Mouse (Mus musculus): Measurements from ENCODE around the gene Rnf103.
"Not testable (repeated sequence)": the region's sequence is repeated elsewhere in the genome, so short reads cannot be mapped to it uniquely, and the experiment has no call there.

Gene Rnf103

DNA sequence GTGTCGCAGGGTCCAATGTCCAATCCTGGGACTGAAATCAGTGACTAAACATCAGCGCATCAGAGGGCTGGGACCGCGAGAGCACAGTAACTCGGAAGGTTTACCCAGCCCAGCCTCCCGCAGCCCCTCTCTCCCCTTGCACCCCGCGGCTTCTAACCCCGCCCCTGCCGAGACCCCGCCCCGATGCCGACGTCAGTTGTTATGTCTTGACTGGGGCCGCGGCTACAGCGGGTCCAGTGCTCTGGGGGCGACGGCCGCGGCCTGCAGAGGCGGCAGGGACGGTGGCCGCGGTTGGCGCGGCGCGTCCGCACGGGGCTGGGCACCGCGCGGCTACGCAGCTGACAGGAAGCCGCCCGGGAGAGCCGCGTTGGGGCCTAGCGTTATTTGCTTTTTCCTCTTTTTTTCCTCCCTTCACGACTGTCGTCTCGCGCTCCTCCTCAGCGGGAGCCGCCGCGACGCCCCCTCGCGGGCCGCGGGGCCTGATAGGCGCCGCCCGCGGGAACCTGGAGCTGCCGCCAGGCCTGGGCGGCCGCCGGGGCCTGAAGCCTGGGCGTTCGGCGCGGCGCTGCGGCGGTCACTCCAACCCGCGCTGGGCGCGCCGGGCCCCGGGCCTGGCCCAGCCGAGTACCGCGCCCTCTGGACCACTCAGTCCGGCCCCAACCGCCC, at the start of gene Rnf103:
Rnf103 (plus strand) TSS at position 220 of the 666 bp plus-strand sequence.
- DNase-seq = peak; percentile 93

DNA sequence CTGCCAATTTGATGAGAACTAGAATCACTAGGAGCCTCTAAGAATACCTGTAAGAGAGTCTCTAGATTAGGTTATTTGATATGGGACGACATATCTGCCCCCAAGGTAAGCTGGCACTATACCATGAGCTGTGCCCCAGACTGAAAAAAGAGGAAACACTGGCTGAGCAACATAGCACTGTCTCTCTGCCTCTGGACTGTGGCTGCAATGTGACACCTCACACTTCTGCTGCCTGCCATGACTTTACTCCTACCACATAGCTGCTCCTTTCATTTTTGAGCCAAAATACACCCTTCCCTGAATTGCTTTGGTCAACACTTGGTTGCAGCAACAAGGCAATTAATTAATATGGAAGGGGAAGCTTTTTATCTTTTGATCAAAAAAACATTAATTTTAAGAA, 48.9 kb upstream of the Rnf103 start:
- no peak for DNase-seq

DNA sequence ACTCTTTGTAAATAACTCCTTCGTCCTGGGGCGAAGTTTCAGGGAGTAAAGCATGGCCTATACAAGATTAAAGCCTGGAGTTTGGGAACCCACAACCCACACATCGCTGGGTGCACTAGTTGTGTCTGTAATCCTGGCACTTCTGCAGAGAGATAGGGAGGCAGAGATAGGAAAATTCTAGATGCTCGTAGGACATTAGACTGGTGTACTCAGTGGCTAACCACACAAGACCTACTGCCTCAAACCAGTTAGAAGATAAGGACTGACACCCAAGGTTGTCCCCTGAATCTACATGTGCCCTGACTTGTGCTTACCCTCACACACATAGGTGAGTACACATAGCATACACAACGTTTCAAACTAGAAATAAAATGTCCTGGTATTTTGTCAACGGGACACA, 48.1 kb upstream of the Rnf103 start:
- no peak for DNase-seq

DNA sequence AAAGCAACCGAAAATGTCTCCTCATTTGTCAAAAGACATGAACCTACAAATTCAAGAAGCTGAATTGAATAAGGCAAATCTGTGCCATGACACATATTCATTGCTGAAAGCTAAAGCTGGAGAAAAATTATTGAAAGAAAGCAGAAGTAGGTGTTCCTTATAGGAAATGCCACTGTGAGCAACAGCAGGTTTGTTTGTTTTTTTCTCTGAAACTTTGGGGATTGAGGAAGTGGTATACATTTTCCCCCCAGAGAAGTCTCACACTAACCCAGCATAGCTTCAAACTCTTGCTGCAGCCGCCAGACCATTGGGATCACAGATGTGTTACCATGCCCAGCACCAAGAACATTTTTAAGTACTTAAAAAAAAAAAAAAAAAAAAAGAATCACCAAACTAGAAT, 40.9 kb upstream of the Rnf103 start:
- no peak for DNase-seq

DNA sequence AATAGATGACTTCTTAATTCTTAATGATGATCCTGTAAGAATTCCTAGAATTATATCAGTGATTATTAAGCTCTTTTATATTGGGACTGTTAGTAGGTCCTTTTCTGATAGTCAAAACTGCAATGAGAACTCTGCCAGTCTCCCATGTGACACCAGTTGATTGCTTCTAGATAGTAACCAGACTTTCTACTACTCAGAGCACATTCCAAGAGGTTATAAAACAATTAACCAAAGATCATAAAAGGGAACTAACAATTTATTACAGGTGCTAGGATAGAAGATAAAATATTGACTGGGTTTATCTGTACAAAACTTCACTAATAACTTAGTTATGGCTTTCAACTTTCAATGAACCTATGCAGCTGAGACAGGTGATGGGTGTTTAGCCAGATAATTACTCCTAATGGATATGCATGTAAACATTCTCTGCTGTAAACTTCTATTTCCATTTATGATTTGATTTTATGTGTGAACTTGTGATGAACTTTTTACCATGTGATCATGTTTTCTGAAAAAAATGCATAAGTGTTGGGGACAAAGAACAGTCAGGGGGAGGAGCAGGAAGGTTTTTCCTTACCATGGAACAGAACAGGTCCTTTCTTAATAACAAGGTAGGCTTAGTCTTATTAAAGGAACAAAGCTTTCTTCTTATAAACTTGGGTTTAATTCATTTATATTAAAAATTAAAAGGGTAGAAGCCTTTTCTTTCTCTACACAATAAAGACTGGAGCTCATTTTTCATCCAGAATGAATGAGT, 39.5 kb upstream of the Rnf103 start:
- not testable (repeated sequence) for DNase-seq

DNA sequence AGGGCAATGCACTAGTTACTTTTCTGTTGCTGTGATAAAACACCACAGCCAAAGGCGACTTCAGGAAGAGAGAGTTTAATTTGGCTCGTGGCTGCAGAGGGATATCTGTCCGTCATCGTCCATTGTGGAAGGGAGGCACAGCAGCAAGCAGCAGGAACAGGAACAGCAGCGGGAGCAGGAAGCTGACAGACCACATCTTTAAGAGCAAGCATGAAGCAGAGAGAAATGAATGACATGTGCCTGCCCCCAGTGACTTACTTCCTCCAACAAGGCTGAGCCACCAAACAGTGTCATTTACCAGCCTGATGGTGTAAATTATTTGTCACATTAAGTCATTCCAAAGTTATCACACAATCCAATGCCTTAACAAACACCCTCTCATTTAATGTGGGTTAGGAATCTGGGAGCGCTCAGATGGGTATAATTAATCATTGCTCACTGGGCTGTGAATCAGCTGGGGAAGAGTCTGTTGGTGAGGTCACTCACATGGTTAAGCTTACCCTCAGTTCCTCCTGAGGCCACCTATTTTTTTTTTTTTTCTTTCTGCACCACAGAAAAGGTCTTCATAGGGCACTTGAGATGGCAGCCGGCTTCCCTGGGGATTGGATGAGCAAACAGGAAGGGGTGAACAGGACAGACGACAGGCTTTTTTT, 35.6 kb upstream of the Rnf103 start:
- DNase-seq = no peak

DNA sequence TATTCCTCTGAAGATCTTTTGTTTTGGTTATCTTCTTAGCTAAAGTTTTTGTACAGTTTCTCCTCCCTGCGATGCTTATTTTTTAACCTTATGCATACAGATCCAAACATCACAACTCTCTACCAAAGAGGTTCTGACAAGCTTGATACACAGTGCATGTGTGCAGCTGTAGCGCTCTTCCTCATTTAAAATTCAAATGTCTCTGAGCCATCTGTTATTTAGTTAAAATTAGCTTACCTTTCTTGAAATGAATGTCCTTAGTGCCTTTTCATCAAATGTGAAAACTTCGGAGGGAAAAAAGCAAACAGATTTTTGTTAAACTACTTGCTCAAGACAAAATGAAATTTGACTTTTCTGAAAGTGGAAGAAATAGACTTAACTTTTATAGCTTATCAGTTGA, 28.5 kb upstream of the Rnf103 start:
- no peak for DNase-seq

DNA sequence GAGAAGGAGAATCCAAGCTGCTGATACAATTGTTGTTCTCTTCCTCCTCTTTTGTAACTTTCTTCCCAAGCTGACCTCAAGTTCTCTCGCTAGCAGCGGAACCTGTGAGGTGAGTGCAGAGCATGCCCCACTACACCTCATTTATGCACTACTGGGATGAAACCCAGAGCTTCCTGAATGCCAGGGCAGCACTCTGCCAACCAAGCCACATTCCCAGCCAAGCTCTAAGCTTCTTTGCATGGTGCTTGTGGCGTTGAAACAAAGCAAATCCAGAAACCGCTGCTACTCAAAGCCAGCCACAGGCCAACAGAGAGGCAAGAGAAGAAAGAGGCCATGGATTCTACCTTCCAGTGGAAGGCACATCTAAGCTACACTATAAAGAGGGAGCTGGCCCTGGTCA, 25.9 kb upstream of the Rnf103 start:
- no peak for DNase-seq

DNA sequence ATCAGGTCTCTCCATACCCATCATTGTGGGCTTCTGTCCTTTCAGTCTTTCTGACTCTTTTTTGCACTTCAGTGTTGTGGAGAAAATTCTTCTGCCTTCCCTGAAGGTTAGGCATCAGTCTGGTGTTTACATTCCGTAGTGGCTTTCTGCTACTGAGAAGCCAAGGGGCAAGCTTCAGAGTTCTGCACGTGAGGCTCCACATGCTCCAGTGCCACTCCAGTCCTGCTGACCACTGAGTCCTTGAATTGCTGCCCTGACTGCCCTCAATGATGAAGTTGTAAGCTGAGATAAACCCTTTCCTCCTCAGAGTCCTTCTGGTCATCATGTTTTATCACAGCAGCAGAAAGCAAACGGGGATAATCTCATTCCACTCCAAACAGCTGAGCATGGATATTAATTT, 24.4 kb upstream of the Rnf103 start:
- no peak for DNase-seq

DNA sequence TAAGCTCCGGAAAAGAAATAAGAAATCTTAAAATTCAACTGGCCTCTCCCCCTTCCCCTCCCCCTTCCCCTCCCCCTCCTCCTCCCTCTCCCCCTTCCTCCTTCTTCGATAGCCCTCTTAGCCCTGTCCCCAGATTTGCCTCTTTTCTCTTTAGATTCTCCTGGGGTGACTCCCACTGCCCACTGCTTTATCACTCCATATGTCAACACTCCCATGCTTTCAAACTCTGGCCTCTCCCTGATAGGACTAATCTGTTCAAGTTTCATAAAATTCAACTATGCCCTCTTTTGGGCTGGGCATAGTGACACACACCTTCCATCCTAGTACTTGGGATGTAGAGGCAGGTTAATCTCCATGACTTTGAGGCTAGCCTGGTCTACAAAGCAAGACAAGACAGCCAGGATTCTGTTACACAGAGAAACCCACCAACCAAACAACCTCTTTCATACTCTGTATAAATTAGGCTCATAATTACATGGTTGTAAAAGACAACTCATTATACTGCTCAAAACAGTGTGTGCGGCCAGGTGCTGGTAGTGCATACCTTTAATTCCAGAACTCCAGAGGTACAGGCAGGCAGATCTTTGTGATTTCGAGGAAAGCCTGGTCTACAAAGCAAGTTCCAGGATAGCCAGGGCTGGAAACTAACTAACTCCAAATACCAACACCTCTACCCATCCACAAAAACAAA, 21.7 kb upstream of the Rnf103 start:
- DNase-seq = no peak

DNA sequence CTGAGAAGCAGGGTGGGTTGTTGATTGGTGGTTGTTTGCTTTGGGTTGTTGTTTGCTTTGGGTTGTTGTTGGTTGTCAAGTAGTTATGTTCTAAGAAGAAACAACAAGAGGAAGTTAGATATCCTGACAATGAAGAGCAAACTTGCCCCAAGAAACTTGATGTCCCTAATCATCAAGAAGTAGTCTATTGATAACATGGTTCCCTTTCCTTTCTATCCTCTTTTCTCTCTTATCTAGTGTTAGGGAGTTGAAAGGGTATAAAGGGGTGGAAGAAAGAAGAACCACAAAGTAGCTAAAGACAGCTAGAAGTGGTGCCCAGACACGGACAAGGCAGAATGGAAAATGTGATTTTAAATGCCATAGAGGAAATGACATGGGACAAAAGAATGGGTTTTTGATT, 20.9 kb upstream of the Rnf103 start:
- DNase-seq = no peak

DNA sequence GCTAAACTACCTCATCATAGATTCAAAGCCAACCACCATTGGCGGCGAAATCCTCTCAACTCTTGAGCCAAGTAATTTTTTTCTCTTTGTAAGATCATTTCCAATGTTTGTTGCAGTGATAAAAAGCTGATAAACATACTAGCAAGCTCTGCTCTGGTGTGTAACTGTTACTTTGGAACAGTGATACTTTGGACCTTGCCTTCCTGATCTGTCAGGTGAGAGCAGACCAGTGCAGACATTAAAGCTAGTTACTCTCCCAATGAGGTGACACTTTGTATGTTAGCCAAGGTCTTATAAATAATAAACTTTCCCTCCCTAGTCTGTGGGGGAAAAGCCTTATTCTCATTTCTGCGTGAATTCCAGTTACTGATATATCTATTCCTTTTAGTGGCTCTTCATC, 18.1 kb upstream of the Rnf103 start:
- no peak for DNase-seq

DNA sequence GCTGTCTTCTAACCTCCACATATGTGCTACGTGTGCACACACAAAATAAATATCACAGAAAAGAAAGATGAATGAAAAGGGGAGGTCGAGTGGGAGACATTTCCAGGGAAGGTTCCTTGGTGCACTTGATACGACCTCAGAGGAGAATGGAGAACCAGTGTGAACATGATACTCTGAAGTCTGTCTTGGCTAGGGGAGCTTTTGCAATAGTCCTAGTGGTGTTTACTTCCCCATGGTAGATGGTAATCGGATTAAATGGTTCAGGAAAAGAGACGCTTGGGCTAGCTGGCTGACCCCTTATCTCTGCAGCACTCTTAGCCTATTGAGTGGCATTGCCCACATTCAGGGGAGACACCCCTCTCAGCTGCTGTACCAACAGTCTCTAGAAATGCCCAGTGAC, 16.9 kb upstream of the Rnf103 start:
- no peak for DNase-seq

DNA sequence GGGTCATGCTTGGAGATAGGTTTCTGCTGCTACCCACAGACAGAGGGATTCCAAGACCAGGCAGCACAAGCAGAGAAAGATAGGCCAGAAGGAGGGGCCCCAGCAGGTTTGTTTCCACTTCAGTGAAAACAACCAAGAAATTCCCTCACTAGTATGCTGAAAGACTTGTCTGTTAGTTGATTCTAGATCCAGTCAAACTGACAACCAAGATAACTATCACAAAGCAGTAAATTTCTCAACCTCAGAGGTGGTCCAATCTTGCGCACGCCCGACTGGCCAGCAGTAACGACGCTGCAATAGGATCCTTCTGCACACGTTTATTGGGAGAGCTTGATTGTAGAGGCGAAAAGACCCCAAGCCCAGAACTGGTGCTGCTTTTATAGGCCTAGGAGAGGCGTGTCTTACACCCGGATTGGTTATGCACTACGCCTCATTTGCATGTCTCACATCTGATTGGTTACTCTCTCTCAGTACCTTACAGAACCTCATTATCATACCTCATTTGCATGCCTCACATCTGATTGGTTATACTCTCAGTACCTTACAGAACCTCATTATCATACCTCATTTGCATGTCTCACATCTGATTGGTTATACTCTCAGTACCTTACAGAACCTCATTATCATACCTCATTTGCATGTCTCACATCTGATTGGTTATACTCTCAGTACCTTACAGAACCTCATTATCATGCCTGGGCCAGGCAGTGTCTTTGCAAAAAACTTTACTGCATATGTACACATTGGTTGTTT, 14.7 kb upstream of the Rnf103 start:
- DNase-seq = not testable (repeated sequence)

DNA sequence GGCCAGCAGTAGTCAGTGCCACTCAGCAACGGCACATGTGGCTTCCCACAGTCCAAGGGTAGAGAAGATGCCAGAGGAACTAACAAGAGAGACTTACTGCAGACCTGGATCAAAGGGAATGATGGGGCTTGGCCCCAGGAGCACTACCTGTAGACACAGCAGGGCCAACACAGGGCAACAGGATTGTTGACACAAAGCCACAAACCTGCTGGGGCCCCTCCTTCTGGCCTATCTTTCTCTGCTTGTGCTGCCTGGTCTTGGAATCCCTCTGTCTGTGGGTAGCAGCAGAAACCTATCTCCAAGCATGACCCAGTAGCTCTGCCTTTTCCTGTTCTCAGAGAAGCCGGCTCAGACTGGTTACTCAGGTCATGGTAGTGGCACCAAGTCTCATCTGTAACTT, 14.1 kb upstream of the Rnf103 start:
- DNase-seq = not testable (repeated sequence)

DNA sequence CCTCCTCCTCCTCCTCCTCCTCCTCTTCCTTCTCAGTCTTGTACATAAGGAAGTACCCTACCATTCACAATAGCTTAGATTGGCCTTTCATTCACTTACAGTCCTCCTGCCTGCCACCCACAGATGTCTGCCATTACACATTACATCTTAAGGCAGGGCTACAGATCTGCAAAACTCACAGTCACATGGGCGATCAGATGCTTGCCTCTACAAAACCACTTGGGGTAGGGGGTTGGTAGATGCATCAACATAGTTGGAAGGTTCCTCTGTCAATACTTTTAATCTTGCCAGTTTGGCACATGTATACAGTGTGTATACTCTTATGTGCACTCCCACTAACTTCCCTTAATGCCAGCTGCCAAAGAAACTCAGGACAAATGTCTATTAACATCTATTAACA, 13.6 kb upstream of the Rnf103 start:
- no peak for DNase-seq

DNA sequence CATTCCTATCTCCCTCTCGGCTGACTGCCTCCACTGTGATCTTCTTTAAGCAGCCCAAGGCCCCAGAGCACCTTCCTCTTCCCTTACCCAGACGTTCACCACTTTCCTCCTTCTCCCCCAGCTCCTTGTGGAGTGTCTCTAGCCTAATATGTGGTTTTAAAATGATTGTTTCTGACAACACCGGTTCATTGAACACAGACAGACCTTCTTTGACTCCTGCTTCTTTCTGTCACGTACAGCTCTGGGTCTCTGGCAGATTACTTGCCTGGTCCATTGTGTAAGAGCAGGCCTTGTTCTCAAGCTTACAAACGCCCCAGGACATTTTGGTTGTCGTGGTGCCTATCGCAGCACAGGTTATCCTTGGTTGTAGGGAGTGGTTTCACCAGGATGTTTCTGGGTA, 12.6 kb upstream of the Rnf103 start:
- no peak for DNase-seq

DNA sequence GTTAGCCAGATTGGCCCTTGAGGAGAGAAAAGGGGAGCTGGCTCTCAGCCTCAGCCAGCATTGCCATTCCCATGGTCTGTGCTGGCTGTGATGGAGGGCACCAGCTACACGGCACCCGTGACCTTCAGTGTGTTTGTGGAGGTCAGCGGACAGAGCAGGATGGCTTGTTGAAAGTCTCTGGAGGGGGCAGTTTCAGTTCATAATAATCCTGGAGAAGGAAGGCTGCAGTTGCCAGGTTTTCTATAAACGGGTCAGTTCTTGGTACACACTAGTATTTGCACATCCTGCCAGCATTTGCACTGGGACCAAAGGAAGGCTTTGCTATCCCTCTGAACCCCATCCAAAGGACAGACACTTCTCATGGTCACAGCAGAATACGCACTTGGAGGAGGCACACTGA, 8.4 kb upstream of the Rnf103 start:
- DNase-seq = no peak

DNA sequence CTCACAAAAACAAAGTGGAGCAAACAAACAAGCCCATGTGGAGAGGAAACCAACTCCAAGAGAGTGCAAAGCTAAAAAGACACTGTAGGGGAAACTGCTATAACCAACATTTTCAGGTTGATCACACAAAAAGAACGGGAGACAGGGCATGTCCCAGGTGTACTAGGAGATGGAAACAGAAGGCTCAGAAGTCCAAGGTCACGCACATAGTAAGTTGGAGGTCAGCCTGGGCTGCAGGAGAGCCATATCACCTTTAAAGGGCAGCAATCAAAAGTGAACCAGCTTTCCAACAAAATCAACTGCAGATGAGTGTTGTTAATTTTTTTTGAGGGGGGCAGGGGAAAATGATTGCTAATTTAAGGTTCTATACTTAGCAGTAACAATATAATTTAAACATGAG, 7.5 kb upstream of the Rnf103 start:
- DNase-seq = no peak

DNA sequence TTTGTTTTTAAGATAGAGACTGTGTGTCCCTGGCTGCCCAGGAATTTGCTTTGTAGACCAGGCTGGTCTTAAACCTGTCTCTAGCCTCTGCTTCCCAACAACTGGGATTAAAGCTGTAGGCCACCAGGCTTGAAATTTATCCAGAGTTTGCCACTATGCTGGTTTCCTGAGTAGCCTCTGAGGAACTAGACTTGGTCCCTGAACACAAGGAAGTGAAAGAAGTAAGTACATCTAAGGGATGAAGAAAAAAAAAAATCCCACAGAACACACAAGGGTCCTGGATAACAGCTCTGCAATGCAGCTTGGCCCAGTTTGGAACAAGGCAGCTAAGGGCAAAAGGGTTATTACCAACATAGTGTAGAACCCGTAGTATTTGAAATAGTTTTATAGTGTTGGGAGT, 6.8 kb upstream of the Rnf103 start:
- no peak for DNase-seq

DNA sequence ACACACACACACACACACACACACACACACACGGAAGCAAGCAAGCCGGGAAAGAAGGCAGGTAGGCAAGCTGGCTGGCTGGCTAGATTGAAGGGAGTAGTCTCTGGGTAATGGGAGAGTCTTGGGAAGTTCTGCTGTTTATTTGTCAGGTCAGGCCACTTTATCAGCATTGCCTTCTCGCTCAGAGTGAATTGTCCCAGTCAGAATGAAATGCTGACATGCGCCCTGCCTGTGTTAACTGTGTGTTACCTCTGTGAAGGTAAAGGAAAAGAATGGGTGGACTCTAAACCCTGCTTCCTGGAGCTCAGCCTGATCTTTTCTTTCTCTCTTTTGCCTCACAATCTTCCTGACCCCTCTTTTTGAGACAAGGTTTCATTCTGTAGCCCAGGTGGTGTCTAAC, 5.7 kb upstream of the Rnf103 start:
- no peak for DNase-seq

DNA sequence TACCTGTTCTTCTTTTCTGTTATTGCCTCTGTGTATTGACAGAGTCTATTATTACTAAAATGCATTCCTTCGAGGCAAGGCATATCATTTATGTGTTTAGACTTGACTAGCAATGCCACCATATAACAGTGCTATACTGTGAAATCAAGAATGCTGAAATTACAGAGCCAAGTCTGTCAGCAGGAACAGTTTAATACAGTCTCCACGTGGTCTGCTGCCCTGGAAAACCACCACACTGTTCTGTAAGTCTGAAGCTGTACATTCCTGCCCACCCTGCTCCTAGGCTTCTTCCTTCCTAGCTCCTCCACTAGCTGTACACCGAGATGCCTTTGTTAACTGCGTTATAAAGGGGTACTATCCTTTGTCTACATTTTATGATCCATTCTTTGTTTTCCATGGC, 1.6 kb upstream of the Rnf103 start:
- DNase-seq = no peak
